Mouse (Mus musculus) mesoderm, embryonic 11.5 days (tissue): ENCODE results near the gene Erbin.

ENCODE experiments used
- DNase-seq: peaks from one replicate; pipeline ENCODE4 v3.0.0-alpha.2; 2012; ENCODE audit warnings: low read depth, low spot score

The Erbin gene

GRCm38 (mm10) chr13:103920261-103920932 lies at the start of gene Erbin:
TSS of gene Erbin (minus strand) at chr13:103920514.
- DNase-seq, result peak; percentile 66

- no peak for DNase-seq
Measured at GRCm38 (mm10) chr13:103969912-103970311, 49.6 kb upstream of the Erbin start.

- no peak for DNase-seq
Measured at GRCm38 (mm10) chr13:103967987-103968386, 47.7 kb upstream of the Erbin start.

DNA sequence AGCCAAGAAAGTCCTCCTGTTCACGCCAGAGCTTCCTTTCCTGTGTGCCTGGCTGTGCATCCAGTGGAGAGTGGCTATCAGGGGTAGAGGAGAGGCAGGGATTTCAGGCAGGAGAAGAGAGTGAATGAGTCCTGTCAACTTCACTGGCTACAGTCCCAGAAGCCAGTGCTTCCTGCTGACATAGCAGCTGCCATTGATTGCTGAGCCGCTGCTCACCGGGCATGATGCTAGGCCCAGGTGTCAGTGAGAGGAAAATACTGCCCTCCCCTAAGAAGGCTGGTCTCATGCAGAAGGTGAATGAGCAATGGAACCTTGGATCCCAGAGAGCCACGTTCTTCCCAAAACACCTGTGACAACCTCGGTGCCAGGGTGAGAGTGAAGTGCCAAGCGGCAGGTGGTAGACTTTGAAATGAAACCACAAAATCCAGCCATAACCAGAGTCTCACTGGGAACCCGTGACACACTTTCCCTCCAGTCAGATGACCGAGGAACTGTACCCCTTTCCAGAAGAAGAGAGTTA lies 46.4 kb upstream of the Erbin start:
- DNase-seq, result no peak

DNA sequence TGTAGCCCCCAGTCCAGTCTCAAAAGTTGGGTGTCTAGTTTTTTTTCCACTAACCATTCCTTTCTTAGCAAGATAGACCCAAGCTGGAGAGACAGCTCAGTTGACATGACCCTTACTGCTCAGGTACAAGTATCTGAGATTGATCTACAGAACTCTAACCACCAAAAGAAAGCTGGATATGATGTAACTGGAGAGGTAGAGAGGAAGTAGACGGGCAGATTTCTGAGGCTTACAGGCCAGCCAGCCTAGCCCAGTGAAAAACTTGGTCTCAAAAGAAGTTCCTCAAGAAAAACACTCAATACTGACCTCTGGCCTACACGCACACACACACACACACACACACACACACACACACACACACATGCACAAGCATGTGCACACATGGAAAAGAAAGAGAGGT lies 44.9 kb upstream of the Erbin start:
- DNase-seq, result no peak

GRCm38 (mm10) chr13:103963094-103963493 lies 42.8 kb upstream of the Erbin start:
- no peak for DNase-seq

- DNase-seq, result no peak
Measured at GRCm38 (mm10) chr13:103959841-103960240, 39.5 kb upstream of the Erbin start.

DNA sequence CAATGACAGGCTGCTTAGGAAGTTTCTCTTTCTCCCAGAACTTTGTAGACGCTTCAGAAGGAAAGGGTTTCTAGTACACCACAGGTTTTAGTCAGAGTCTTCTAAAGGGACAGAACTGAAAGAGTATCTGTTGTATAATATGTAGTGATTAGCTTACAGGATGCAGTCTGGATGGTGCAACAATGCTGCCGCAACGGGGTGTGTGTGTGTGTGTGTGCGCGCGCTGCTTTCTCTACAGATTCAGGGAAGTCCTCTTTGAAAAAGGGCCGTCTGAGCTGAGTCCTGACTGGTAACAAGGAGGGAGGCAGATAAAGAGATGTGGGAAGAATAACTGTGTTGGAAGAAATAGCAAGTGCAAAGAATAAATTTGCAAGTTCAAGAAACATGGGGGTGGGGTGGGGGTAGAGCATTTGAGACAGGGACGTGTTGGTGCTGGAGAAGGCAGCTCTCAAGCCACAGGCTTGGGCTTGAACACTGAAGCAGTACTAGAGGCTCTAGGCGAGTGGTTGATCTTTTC lies 38.4 kb upstream of the Erbin start:
- DNase-seq, result no peak

GRCm38 (mm10) chr13:103957175-103957940 lies 37.0 kb upstream of the Erbin start:
- DNase-seq, result peak; percentile 40

GRCm38 (mm10) chr13:103955652-103956051 lies 35.3 kb upstream of the Erbin start:
- DNase-seq, result no peak

- no peak for DNase-seq
Measured at GRCm38 (mm10) chr13:103951393-103951792, 31.1 kb upstream of the Erbin start.

DNA sequence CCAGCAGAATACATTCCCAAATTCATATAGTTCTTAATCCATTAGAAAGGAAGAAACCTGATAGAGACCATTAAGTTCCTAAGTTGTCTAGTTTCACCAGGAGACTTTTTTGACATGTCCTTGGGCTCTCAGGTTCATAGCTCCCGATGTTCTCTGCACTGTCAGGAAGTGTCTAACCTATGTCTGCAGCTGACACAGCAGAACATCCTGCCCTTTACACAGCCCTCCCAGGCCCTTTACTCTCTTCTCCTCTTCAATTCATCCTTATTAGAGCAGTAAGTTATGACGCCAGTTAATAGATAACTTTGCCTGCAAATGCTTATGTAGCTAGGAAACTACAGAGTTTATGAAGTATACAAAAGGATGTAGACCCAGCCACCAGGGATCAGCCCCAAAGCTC lies 20.5 kb upstream of the Erbin start:
- no peak for DNase-seq

DNA sequence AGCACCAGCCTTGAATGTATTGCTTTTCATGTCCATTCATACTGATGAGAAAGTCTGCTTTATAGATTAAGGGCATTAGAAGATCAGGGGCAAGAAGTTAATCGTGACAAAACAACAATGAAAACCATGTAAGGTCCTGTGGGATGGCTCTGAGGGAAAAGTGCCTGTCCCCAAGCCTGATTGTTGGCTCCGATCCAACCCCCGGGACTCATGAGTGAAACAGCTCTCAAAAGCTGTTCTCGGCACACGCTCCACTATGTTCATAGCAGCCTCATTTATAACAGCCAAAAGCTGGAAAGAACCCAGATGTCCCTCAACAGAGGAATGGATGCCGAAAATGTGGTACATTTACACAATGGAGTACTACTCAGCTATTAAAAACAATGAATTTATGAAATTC lies 4.3 kb upstream of the Erbin start:
- DNase-seq, result no peak

DNA sequence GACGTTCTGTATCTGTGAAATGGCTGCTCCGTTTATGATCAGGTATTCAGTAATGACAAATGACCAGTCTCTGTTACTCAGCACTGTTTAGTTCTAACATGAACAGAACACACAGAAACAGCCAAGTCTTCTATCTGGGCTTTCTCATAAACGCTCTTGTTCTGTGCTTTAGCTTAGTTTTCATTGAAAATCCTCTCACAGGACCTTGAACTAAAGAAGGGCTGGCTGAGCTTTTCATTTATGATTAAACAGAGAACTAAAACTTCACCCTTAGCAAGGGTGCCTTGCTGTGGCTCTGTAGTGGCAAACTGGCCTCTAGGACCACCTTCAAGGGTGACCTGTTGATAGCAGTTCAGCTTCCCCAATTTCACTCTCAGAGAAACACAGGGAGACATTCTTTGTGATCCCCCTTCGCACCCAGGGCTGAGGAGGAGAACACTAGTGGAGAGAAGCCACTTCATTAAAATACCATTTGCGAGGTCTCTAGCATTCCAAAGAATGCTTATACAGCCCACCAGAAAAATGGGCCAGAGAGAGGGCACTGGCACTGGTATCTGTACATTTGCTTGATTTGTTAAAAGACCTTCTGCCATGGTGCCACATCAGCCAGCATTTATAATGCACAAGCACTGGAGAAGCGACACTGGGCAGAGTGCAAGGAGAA lies 3.2 kb upstream of the Erbin start:
- no peak for DNase-seq

DNA sequence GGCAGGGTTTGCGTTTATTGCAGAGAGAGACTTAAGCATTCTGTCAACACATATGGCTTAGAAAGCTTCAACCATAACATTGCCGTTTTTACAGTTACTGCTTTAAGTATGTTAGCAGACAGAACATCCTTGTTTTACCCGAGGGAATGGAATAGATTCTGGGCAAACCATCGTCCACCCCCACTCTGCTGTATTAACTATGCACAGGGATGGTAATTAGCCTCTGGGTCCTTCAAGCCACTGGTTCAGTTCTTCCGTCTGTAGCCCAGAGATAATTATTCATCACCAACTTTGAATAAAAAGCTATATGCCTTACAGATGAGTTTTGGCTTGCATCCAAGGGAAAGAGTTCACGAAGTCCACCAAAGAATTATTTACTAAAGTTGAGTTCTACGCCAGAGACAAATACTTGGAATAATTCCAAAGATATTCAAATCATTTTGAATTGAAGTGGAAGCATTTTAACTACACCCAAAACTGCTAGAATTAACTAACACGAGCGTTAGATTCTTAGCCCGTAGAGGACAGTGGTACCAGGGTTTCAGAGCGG lies 1.6 kb upstream of the Erbin start:
- no peak for DNase-seq

DNA sequence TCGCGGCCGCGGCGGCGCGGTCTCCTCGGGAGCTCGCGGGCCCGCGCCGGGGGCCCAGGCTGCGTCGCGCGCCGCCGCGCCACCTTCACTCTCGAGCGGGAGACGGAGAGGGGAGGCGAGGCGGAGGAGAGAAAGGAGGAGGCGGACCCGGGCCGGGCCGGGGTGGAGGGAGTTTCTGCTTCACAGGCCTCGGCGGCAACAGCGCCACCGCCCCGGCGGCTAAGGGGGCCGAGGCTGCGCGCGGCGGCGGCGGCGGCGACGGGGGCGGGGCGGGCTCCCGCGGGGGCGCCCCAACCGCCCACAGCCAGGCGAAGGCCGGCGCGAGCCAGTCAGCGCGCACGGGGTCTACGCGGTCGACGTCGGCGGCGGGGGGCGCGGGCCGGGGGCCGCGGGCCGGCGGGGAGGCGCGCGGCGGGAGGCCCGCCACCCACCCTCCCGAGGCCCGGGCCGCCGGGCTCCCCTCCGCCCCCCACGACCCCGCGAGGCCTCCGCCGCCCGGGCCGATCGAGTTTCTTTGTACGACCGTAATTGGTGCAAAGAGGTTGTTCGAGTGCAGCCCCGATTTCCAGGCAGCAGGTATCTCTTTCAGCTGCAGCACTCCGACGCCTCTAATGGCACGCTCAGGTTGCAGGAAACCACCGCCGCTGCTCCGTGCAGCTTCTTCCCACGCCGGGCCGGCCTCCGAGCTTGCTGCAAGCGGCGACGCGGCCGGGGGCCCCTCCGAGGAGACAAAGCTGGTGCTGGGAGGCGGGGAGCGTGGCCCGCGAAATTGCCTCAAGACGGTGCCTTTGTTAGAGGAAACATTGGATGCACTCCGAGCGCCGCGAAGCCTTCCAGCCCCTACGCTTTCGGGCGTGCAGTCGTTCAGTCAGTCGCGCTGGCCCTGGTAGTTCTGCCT lies 868 bp upstream of the Erbin start:
- peak; percentile 84 for DNase-seq

DNA sequence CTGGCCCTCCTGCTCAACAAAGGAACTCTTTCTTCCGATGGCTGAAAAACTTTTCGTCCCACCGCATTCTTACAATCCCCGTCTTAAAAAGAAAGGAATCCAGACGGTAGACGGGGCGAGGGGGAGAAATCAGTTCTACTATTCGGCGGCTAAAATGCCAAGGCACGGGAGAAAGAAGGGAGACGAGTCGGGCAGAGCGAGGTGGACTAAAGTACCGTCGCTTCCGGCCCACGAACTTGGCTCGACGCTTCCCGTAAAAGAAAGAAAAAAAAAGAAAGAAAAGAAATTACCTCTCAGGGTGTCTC lies 406 bp downstream of the Erbin start:
- DNase-seq, result no peak

- DNase-seq, result peak; percentile 41
Measured at GRCm38 (mm10) chr13:103919234-103919955, 919 bp downstream of the Erbin start.

- no peak for DNase-seq
Measured at GRCm38 (mm10) chr13:103918432-103918831, 1.9 kb downstream of the Erbin start.

DNA sequence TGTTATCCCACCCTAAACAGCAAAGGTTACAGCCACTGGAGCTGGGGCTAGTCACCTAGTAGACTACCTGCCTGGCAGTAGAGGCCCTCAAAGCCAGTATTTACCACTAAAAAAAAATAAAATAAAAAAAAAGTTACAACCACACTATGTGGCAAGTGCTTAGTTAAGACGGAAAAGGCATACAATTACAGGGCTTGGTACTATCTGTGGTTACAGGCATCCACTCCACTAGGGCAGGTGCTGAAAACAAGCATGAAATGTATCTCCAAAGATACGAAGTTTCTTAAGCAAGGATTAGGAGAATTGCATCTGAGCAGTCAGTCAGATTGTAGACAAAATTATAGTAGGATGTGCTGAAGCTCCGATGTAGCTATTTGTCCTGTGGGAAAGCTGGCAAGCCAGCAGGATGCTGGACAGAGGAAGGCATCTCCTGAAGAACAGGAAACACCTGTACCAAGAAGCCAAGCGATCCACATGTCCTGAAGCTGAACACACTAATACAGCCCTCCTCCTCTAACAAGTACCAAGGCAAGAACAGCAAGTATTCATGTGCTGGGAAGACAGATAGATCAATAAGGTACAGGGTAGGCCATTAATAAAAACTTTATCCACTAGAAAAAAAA lies 6.1 kb downstream of the Erbin start:
- no peak for DNase-seq
